Mouse (Mus musculus) olfactory bulb, adult 2 months (tissue): ENCODE data around the gene Mtus2.

Experiments
- CTCF ChIP-seq: fragments of 200-500 bp; IDR thresholded peaks from 2 replicates; pipeline ENCODE4 v1.5.1; 2012; ENCODE audit warnings: low read depth, mild to moderate bottlenecking, low read length, moderate library complexity; ENCODE audit not compliant: insufficient read depth
- POLR2A ChIP-seq: fragments of 200-500 bp; IDR thresholded peaks from 2 replicates; pipeline ENCODE4 v1.6.1; 2012; ENCODE audit warnings: mild to moderate bottlenecking, low read depth, low read length, moderate library complexity; ENCODE audit not compliant: insufficient read depth

GRCm38 (mm10) chr5:148331926-148332621 lies 375.0 kb downstream of the Mtus2 start:
- no peak for TF ChIP-seq CTCF
- no peak for TF ChIP-seq POLR2A
